Mouse (Mus musculus): Measurements from ENCODE around the gene Dlgap1.

Dlgap1 gene

DNA sequence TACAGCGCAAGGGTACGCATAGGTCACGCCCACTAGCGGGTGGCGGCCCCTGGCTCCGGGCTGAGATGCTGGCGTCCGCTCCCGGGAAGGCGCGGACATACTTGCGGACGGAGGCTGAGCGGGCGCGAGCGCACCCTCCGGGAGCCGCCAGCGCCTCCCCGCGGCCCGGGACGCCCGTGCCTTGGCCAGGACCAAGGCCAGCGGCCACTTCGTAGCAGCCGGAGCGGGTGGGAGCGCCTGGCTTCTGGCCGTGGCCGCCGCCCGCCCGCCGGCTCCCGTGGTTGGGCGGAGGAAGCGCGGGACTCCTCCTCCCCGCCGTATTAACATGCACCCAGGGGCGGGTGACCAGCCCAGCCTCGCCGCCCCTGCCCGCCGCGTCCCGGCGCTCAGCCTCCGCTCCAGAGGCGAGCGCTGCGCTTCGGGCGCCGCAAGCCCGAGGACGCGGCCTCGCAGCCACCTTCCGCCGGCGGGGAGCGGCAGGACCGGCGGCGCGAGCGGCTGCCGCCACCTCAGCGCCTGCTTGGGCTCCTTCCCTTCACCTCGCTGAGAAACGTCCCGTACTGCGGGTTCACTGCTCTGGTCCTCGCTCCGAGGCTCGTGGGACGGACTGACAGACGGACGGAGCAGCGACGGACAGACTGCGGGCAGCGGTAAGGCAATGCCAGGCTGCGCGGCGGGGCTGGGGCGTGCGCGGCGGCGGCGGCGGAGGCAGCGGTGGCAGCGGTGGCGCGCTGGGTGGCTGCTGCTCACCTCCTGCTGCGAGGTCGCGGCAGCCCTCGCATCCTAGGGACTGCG is at the start of gene Dlgap1:
TSS of gene Dlgap1 (plus strand) at position 53 of the 795 bp plus-strand sequence.
- DNase-seq = no peak

DNA sequence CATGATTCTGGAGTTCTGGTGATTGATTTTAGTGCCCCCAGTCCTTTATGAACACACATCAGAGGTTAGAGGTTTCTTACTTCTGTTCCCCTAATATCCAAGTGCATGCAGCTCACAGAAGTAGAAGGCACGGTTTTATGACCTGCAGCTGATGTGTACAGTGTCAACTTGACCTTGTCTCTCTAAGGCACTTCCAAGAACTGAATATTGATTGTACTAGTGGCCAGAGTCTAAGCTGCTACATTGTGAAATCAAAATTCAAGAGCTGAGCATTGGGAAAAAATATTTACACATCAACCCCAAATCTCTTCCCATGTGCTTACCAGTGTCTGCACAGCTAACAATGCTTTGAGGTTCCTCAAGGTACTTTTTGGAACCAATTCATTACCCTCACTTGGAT is 13.9 kb upstream of the Dlgap1 start:
- no peak for DNase-seq

- DNase-seq = no peak
Measured at GRCm38 (mm10) chr17:69969816-69970750, 1.2 kb downstream of the Dlgap1 start.

- no peak for DNase-seq
Measured at GRCm38 (mm10) chr17:69973081-69973480, 4.2 kb downstream of the Dlgap1 start.

GRCm38 (mm10) chr17:69973991-69974390 is 5.1 kb downstream of the Dlgap1 start:
- DNase-seq = no peak

GRCm38 (mm10) chr17:69982236-69982923 is 13.5 kb downstream of the Dlgap1 start:
- DNase-seq = no peak

DNA sequence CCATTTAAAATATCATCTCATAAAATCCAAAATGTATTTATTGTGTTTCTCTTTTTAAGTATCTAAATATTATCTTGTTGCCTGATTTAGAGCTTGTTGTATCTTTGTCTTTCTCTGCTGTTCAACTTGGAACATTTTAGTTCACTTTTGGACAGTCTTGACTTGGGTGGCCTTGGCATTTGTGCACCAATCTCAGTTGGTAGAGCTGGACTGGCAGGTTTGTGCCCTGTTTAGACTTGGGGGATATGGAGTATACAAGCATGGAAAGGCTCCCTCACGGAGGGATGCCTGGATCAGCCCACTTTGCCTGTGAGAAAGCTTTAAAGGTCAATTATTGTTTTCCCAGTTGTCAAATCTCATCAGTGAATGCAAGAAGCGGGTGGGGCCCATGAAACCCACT is 27.5 kb downstream of the Dlgap1 start:
- no peak for DNase-seq

DNA sequence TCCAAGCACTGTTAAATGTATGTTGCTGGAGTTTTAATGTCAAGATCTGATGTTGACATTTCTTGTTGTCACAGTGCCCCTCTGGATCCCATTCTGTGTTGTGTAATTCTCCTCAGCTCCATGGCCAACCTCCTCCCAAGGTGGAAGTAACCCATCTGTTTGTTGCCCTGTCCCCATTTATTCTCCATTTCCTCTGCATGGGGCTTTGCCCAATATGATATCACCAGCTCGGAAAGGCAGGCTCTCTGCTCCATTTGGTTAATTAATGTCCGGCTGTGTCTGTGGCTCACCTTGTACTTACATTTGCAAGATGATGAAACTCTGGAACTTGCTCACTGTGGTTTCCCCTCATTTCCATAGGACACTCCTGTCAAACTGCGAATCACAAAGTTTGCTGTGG is 33.2 kb downstream of the Dlgap1 start:
- DNase-seq = no peak

DNA sequence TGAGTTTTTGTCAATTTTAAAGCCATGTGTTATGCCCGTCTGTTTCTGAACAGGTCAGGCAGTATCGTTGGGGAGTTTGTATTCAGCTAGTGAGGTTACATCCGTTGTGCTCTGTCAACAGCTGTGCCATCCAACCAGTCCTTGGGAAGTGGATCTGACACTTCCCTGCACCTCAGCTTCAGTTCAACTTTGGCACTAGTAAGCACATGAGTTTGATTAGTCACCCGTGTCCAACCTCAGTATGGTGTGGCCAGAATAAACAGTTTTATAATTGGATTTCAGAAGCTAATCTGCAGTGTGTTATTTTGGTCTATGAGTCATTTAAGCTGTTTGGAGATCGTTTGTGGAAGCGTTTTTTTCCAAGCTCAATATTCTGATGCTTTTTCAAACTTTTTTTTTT is 35.8 kb downstream of the Dlgap1 start:
- DNase-seq = no peak

DNA sequence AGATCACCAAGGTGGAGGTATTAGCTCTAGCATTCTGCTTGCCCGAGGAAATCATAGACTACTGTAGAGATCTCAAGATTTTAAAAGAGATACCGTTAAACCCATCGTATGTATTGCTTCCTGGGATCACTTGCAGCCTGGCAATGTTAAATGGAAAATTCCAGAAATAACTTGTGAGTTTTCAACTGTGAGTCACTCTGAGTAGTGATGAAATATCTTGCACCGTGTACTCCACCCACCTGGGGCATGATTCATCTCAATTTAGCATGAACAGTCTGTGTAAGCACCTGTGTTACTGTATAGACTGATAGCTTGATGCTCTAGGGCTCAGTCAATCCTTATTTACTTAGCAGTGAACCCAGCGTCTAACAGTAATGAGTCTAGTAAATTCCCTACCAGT is 38.7 kb downstream of the Dlgap1 start:
- no peak for DNase-seq

- no peak for DNase-seq
Measured at GRCm38 (mm10) chr17:70016511-70016910, 47.6 kb downstream of the Dlgap1 start.

- no peak for DNase-seq
Measured at GRCm38 (mm10) chr17:70020376-70020775, 51.5 kb downstream of the Dlgap1 start.

DNA sequence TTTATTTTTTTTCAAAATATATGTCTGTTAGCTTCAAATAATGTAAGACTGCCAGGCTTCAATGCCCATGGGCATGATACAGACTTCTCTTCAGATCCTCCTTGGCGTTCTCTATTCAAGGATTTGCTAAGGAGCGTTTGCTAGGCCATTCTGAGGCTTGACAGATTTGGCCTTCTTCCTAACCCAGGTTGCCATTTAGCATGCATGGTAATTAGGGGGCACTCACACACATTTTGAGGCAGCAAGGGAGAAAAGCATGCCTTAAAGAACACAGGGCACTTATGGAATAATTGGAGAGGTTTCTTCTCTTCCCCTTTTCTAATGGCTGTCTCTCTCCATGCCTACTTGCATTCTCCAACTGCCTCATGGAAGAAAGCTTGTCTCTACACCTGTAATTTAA is 53.7 kb downstream of the Dlgap1 start:
- DNase-seq = no peak

GRCm38 (mm10) chr17:70034862-70035261 is 66.0 kb downstream of the Dlgap1 start:
- no peak for DNase-seq

DNA sequence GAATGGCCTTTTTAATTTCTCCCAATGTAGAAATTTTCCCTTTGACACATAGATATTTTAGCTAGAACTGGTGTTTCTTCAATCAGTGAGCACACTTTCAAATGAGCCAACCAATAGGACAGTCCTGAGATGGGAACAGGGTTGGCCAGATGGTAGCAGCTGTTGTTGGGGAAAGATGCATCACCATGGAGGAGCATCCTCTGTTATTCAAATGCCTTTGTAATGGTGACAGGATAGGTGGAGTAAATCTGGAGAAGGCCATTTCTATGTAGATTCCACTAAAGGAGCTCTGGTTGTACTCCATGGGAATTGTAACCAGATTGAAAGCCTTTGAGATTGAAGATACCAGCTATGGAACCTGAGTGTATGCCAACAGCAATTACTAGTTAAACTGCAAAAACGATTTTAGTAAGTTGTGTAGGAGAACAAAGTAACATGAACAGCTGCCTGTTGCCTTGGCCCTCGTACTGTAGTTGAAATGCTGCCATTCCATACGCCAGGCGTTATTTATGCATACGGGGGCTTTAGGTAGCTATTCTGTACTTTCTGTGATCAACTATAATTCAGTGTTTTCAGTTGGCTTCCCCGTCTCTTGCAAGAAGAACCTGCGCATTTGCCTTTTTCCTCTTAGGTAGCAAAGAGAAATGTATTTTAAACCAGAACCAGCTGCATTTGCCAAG is 72.0 kb downstream of the Dlgap1 start:
- DNase-seq = no peak

DNA sequence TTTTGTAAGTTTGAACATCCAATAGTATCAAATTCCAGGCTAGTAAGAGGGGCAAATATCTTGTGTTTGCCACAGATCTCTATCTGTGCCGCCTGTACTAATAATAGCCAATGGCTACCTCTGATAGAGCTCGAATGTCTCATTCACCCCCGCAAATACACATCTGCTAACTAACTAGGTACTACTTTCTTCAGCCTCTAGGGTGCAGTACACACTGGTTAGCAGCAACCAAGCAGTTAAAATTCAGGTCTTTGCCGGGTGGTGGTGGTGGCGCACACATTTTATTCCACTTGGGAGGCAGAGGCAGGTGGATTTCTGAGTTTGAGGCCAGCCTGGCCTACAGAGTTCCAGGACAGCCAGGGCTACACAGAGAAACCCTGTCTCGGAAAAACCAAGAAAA is 99.4 kb downstream of the Dlgap1 start:
- no peak for DNase-seq

DNA sequence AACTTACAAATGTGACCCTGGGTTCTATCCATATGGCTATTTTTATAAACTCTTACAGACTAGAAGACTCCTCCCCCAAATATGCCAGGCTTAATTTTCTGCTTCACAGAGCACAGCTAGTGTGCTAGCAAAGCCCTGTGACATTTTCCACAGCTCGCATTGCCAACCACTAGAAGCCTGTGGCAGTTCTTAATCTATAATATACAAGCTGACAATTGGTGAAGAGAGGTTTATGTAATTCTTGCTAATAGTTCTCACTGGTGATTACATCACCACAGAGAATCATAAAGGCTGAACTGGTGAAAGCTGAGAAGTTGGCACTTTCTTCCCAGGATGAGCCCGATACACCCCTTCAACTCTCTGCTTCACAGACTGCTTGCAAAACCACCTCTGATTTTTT is 103.2 kb downstream of the Dlgap1 start:
- DNase-seq = no peak

GRCm38 (mm10) chr17:70088220-70088619 is 119.3 kb downstream of the Dlgap1 start:
- DNase-seq = no peak

DNA sequence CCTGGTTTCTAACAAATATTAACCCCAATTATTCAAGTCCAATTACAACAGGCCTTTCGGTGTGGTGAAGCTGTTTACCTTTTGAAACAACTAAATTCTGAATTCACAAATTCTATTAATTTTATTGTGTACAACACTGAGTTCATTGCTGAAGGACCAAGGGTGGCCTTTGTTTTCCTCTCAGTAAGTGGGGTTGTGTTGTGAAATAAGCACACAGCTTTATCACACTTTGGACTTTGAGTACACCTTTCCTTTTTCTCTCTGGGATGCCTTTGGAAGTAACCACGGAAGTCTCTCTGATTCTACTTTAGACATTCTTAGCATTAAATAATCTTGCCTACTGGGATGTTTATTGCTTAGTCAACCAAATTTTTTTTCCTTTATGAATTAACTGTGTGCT is 121.9 kb downstream of the Dlgap1 start:
- no peak for DNase-seq

DNA sequence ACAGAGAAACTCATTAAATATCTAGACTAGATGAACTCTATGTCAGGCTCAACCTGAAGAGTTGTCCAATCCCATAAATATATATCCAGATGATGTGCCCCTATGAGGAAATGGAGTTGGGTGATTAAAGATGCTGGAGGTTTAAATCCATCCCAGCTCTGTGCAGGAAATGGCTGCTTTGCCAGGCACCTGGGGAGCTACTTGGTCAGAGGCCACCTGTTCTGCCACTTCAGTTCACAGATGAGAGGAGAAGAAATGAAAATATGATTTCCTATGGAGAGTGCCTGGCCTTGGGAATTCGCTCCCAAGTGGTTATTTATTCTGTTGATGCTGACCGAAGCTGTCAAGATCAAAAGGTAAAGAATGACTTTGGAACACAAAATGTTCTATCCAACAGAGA is 160.3 kb downstream of the Dlgap1 start:
- DNase-seq = no peak

DNA sequence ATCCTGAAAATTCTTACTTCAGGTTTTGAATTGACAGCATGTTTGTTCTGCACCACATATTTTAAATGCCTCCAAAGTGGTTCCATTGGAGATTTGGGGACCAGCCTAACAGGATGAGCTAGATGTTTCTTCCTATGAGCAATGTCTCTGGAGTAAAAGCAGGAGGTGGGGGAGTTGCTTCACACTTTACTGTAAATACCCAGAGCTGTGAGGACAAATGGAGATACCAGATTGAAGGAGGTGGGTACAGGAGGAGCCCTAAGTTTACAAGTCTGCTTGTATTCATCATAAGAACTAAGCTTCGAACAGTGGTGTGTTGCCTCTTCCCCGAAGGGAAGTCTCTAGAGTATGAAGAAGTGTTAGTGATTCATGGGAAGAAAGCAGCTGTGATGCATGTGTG is 201.0 kb downstream of the Dlgap1 start:
- no peak for DNase-seq

DNA sequence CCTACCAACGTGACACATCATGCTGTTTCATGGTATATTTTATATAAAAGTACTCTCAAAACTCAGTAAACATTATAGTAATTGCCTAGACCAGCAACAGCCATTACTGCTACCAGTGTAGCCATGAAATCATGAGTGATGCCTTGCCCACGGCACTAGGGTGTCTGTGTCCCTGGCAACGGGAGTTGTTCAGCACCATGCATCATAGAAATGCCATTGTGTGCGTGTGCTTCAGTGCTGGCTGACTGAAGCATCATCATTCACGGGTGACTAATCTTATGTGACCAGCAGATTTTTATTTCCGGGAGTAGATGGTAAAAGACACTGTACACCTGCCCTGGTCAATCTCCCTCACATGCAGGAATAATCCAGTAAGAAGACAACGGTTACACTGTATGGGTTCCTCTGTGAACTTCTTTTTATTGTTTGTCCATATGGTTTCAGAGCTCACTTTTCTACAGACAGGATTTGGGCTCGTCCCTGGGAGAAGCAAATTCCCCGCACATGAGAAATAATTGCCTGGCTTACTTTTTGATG is 203.7 kb downstream of the Dlgap1 start:
- DNase-seq = no peak

Data from thymus, adult 18-20 months (tissue).